Mouse (Mus musculus) intestine, postnatal 0 days (tissue): ENCODE measurements around the gene Rsph10b. TPM values are rescaled to one million over a fixed set of nuclear protein-coding genes. Genes with fewer than 3 reads are reported as not detected.

Source experiments
- ATAC-seq: fragments of 200-750 bp; cut with Nextera tagmentation; 2 replicates; pipeline ENCODE4 v1.8.0; 2017; ENCODE audit warnings: mild to moderate bottlenecking, moderate TSS enrichment, moderate library complexity
- H3K27ac ChIP-seq: fragments of 300-500 bp; sonication (generic); 2 replicates; pipeline ENCODE4 v1.5.1; 2014; ENCODE audit warnings: mild to moderate bottlenecking, low read depth, low read length, moderate library complexity
- H3K27me3 ChIP-seq: fragments of 300-500 bp; sonication (generic); replicated peaks from 2 replicates; pipeline ENCODE4 v1.6.1; 2014; ENCODE audit warnings: low read length, mixed read lengths; ENCODE audit not compliant: control insufficient read depth, insufficient read depth
- H3K36me3 ChIP-seq: fragments of 300-500 bp; sonication (generic); 2 replicates; pipeline ENCODE4 v1.6.1; 2014; ENCODE audit warnings: mild to moderate bottlenecking, moderate library complexity; ENCODE audit not compliant: control insufficient read depth, insufficient read depth
- H3K4me1 ChIP-seq: fragments of 300-500 bp; sonication (generic); replicated peaks from 2 replicates; pipeline ENCODE4 v1.6.1; 2014; ENCODE audit warnings: antibody characterized with exemption, low read length, mixed read lengths; ENCODE audit not compliant: control insufficient read depth, insufficient read depth
- H3K4me2 ChIP-seq: fragments of 300-500 bp; sonication (generic); replicated peaks from 2 replicates; pipeline ENCODE4 v1.6.1; 2014; ENCODE audit warnings: low read depth, mild to moderate bottlenecking, moderate library complexity
- H3K4me3 ChIP-seq: fragments of 300-500 bp; sonication (generic); 2 replicates; pipeline ENCODE4 v1.5.1; 2014; ENCODE audit warnings: low read depth, low read length
- H3K9ac ChIP-seq: fragments of 300-500 bp; sonication (generic); 2 replicates; pipeline ENCODE4 v1.6.1; 2014; ENCODE audit warnings: mild to moderate bottlenecking, low read depth, low read length
- H3K9me3 ChIP-seq: fragments of 300-500 bp; sonication (generic); 2 replicates; pipeline ENCODE4 v1.6.1; 2016; ENCODE audit warnings: mixed run types; ENCODE audit not compliant: control insufficient read depth
- CTCF ChIP-seq: sonication (generic); IDR thresholded peaks from 2 replicates; pipeline ENCODE4 v1.5.1; 2016; ENCODE audit warnings: low read depth, mild to moderate bottlenecking, control low read depth, antibody characterized with exemption, moderate library complexity
- WGBS: fragments of 180-500 bp; shearing (Covaris S2); extraction: QIAGEN DNeasy Blood & Tissue Kit; methylation state at CpG from one replicate; pipeline ENCODE4 v1.1.7; 2014; 5-methylcytosine and 5-hydroxymethylcytosine counted together
- polyA plus RNA-seq: library from polyadenylated mRNA; unstranded; fragments of >200 nt; fragmentation: Nextera tagmentation; extraction: Ambion mirVana; gene quantifications from 2 replicates; pipeline ENCODE4 v1.2.1, GENCODE M21; 2015

Gene Rsph10b
- polyA plus RNA-seq, 1 experiment from 2014 or later, result 1.5 TPM

- H3K9me3 ChIP-seq, result no peaks in the 10 kb centered on the region
- H3K27me3 ChIP-seq, result no peaks in the 10 kb centered on the region
- H3K9ac ChIP-seq, result no peak overlapping the region
- no peak for TF ChIP-seq CTCF
- peak; percentile 62 for ATAC-seq
- H3K27ac ChIP-seq, result peak overlapping the region; percentile 28; the same call in 1 of the 2 replicates
- WGBS, result 22% methylated on average over 9 of the region's 9 CpGs
- no peak overlapping the region for H3K4me3 ChIP-seq
- no peak overlapping the region for H3K4me2 ChIP-seq
- H3K4me1 ChIP-seq, result no peaks in the 10 kb centered on the region
- peaks cover 16% of the 10 kb centered on the region for H3K36me3 ChIP-seq
Measured at GRCm38 (mm10) chr5:143980858-143981257, 48.0 kb downstream of the Rsph10b start.

GRCm38 (mm10) chr5:143982361-143982760, 49.5 kb downstream of the Rsph10b start:
- 37% methylated on average over 2 of the region's 2 CpGs for WGBS
- H3K27ac ChIP-seq, result peak overlapping the region; percentile 54
- no peak for TF ChIP-seq CTCF
- H3K36me3 ChIP-seq, result peaks cover 31% of the 10 kb centered on the region
- H3K27me3 ChIP-seq, result no peaks in the 10 kb centered on the region
- H3K4me3 ChIP-seq, result no peak overlapping the region
- H3K9me3 ChIP-seq, result no peaks in the 10 kb centered on the region
- H3K9ac ChIP-seq, result no peak overlapping the region
- no peaks in the 10 kb centered on the region for H3K4me1 ChIP-seq
- no peak overlapping the region for H3K4me2 ChIP-seq
- ATAC-seq, result peak; percentile 71

- H3K4me3 ChIP-seq, result no peak overlapping the region
- no peak overlapping the region for H3K27ac ChIP-seq
- H3K4me1 ChIP-seq, result no peaks in the 10 kb centered on the region
- H3K4me2 ChIP-seq, result no peak overlapping the region
- H3K9me3 ChIP-seq, result no peaks in the 10 kb centered on the region
- TF ChIP-seq CTCF, result no peak
- H3K9ac ChIP-seq, result no peak overlapping the region
- H3K27me3 ChIP-seq, result no peaks in the 10 kb centered on the region
- no peak for ATAC-seq
- peaks cover 61% of the 10 kb centered on the region for H3K36me3 ChIP-seq
- WGBS, result 76% methylated on average over 7 of the region's 7 CpGs
Measured at GRCm38 (mm10) chr5:143985381-143985780, 52.5 kb downstream of the Rsph10b start.

- Histone ChIP-seq H3K9ac (no peak overlapping the region), H3K4me2 (no peak overlapping the region), H3K4me3 (no peak overlapping the region), H3K27me3 (no peaks in the 10 kb centered on the region), H3K4me1 (no peaks in the 10 kb centered on the region), H3K36me3 (peaks cover 81% of the 10 kb centered on the region), H3K27ac (no peak overlapping the region), H3K9me3 (no peaks in the 10 kb centered on the region)
- WGBS, result 94% methylated on average over 3 of the region's 3 CpGs
- no peak for ATAC-seq
- TF ChIP-seq CTCF, result no peak
Measured at GRCm38 (mm10) chr5:143987596-143987995, 54.8 kb downstream of the Rsph10b start.

GRCm38 (mm10) chr5:143989046-143989445, 56.2 kb downstream of the Rsph10b start:
- no peak for TF ChIP-seq CTCF
- no peak overlapping the region for H3K4me3 ChIP-seq
- H3K9me3 ChIP-seq, result no peaks in the 10 kb centered on the region
- peaks cover 95% of the 10 kb centered on the region for H3K36me3 ChIP-seq
- no peak overlapping the region for H3K27ac ChIP-seq
- no peak for ATAC-seq
- no peaks in the 10 kb centered on the region for H3K27me3 ChIP-seq
- WGBS, result 96% methylated on average over 4 of the region's 4 CpGs
- H3K4me2 ChIP-seq, result no peak overlapping the region
- no peaks in the 10 kb centered on the region for H3K4me1 ChIP-seq
- H3K9ac ChIP-seq, result no peak overlapping the region

- WGBS, result 86% methylated on average over 11 of the region's 11 CpGs
- Histone ChIP-seq H3K4me2 (no peak overlapping the region), H3K27ac (no peak overlapping the region; the same call in 1 of the 2 replicates), H3K4me3 (no peak overlapping the region), H3K36me3 (peaks cover 94% of the 10 kb centered on the region), H3K27me3 (no peaks in the 10 kb centered on the region), H3K9ac (no peak overlapping the region), H3K9me3 (no peaks in the 10 kb centered on the region), H3K4me1 (no peaks in the 10 kb centered on the region)
- no peak for ATAC-seq
- TF ChIP-seq CTCF, result no peak
Measured at GRCm38 (mm10) chr5:143990086-143990485, 57.3 kb downstream of the Rsph10b start.

- no peak for TF ChIP-seq CTCF
- Histone ChIP-seq H3K36me3 (peaks cover 90% of the 10 kb centered on the region), H3K4me2 (no peak overlapping the region), H3K27me3 (no peaks in the 10 kb centered on the region), H3K27ac (no peak overlapping the region), H3K4me3 (no peak overlapping the region), H3K9ac (no peak overlapping the region), H3K9me3 (no peaks in the 10 kb centered on the region), H3K4me1 (no peaks in the 10 kb centered on the region)
- WGBS, result 55% methylated on average over 10 of the region's 10 CpGs
- peak; percentile 34; the same call in 1 of the 2 replicates for ATAC-seq
Measured at GRCm38 (mm10) chr5:143992661-143993060, 59.8 kb downstream of the Rsph10b start.
